Mouse (Mus musculus) megakaryocyte, embryonic 14.5 days (primary cell): ENCODE data around the gene Hk2.

Experiments
- FLI1 ChIP-seq: IDR thresholded peaks from 2 replicates; pipeline ENCODE4 v1.6.1; 2012; ENCODE audit warnings: low read length, inconsistent platforms, mixed read lengths
- GATA1 ChIP-seq: IDR thresholded peaks from 3 replicates; pipeline ENCODE4 v1.6.1; 2012; ENCODE audit warnings: mixed read lengths, low read length, inconsistent platforms, borderline replicate concordance

GRCm38 (mm10) chr6:82765261-82765660 lies 9.0 kb downstream of the Hk2 start:
- no peak for TF ChIP-seq GATA1
- no peak for TF ChIP-seq FLI1
